Mouse (Mus musculus) cerebellum, adult 2 months (tissue): ENCODE measurements around the gene Dkk3. TPM values are rescaled to one million over a fixed set of nuclear protein-coding genes. Genes with fewer than 3 reads are reported as not detected.

ENCODE experiments used
- DNase-seq, 2 experiments: peaks; one replicate each; pipeline ENCODE4 v3.0.0; 2021
- H3K27ac ChIP-seq: fragments of 200-500 bp; 2 replicates; pipeline ENCODE4 v1.5.1; 2012; ENCODE audit warnings: low read length, control low read depth, inconsistent platforms; ENCODE audit not compliant: insufficient read depth
- H3K27me3 ChIP-seq: fragments of 200-500 bp; 2 replicates; pipeline ENCODE4 v1.6.1; 2012; ENCODE audit warnings: inconsistent platforms, mild to moderate bottlenecking, low read length, moderate library complexity; ENCODE audit not compliant: control insufficient read depth, insufficient read depth
- H3K4me1 ChIP-seq: fragments of 200-500 bp; 2 replicates; pipeline ENCODE4 v1.6.1; 2011; ENCODE audit warnings: low read length; ENCODE audit not compliant: control insufficient read depth, insufficient read depth
- H3K4me3 ChIP-seq: fragments of 200-500 bp; replicated peaks from 2 replicates; pipeline ENCODE3; 2011; ENCODE audit warnings: mild to moderate bottlenecking, low read depth, low read length, control low read depth; ENCODE audit not compliant: insufficient read depth
- CTCF ChIP-seq: fragments of 200-500 bp; IDR thresholded peaks from 2 replicates; pipeline ENCODE4 v1.5.1; 2011; ENCODE audit warnings: low read depth, mild to moderate bottlenecking, control low read depth, low read length, moderate library complexity, borderline replicate concordance; ENCODE audit not compliant: insufficient read depth
- POLR2A ChIP-seq: fragments of 200-500 bp; IDR thresholded peaks from 2 replicates; pipeline ENCODE4 v1.6.1; 2011; ENCODE audit warnings: low read length, control low read depth, borderline replicate concordance; ENCODE audit not compliant: insufficient read depth
- WGBS: fragments of 180-500 bp; shearing (Covaris S2); methylation state at CpG from one replicate; pipeline ENCODE4 v1.1.7; 2018; 5-methylcytosine and 5-hydroxymethylcytosine counted together
- polyA plus RNA-seq: library from polyadenylated mRNA; depleted of rRNA; stranded (reverse); fragments of >200 nt; gene quantifications from 2 replicates; pipeline ENCODE4 v1.2.3, GENCODE M21; 2012

Dkk3 gene
- polyA plus RNA-seq, 1 experiment = 20.4 TPM

DNA sequence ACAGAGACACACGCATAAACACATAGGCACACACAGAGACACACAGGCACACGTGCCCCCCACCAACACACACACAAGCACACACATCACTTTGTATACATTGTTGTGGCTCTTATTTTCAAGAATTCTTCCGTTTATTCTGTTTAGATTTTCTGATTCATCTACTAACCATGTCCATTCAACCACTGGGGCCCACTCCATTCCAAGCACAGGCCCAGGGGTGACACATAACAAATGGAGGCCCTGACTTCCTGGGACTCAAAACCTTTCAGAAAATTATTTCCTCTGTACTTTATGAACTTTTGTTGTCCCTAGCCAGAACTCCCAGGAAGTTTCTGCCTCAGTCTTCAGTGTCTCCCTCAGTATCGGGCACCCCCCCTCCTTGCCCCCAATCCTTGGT lies 23.7 kb downstream of the Dkk3 start:
- Histone ChIP-seq H3K27ac (no peak overlapping the region), H3K4me3 (no peak overlapping the region), H3K4me1 (peaks cover 4% of the 10 kb centered on the region; the same call in 1 of the 2 replicates), H3K27me3 (no peaks in the 10 kb centered on the region)
- WGBS = 97% methylated on average over 4 of the region's 4 CpGs
- TF ChIP-seq CTCF = no peak
- no peak for TF ChIP-seq POLR2A
- no peak for DNase-seq

DNA sequence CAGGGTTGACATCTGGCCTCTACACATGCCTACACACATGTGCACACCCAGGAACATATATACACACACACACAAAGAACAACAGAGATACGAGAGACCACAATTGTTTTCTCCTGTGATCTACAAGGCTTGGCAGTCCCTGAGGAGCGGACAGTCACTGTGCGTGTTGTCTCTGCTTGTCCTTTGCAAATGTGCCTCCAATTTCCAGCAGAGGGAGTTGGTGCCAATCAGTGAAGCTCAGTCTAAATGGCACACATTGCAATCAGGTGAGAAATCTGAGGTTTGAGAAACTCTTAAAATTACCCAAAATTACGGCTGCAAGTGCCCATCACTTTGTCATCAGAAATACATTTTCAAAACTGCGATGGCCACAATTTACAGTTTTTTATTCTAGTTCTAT lies 25.6 kb downstream of the Dkk3 start:
- WGBS = 92% methylated on average over 5 of the region's 5 CpGs
- Histone ChIP-seq H3K27me3 (no peaks in the 10 kb centered on the region), H3K27ac (no peak overlapping the region), H3K4me1 (peaks cover 20% of the 10 kb centered on the region), H3K4me3 (no peak overlapping the region)
- no peak for DNase-seq
- 0 out of 2 replicates have a peak, but pooled peaks have one; percentile 30 for TF ChIP-seq CTCF
- no peak for TF ChIP-seq POLR2A

DNA sequence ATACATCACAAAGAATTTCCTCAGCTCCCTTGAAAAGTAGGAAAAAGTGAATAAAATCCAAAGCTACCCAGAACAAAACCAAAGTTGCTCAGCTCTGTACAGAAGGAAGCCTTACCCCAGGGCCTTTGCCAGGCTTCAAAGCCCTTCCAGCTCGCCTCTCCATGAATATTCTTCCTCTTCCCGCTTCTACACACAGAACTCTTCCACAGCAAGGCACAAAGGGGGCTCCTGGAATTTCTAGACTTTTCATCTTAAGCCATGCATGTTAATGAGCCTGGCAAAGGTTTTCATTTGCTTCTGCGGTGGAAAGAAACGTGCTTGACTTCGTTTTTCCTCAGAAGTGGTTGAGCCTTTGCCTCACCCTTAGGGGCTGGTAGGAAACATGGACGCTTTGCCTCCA lies 26.9 kb downstream of the Dkk3 start:
- TF ChIP-seq CTCF = no peak
- TF ChIP-seq POLR2A = no peak
- 84% methylated on average over 6 of the region's 6 CpGs for WGBS
- peaks cover 31% of the 10 kb centered on the region for H3K4me1 ChIP-seq
- H3K27ac ChIP-seq = no peak overlapping the region
- no peak for DNase-seq
- H3K27me3 ChIP-seq = no peaks in the 10 kb centered on the region
- H3K4me3 ChIP-seq = no peak overlapping the region

DNA sequence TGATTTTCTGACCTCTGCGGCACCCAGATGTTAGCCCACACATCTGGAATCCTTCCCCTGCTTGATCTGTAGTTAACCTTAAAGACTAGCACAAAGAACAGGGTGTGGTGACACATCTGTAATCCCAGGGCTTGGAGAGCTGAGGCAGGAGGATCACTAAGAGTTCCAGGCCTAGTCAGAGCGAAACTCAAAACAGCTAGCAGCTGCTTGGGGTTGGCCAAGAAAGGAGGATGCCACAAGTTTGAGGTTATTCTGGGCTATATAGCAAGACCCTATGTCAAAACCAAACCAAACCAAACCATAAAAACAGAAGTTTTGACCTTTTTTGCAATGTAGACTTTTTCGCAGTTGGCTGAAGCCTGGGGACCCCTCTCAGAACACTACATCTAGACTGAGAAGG lies 28.2 kb downstream of the Dkk3 start:
- WGBS = 88% methylated on average over 3 of the region's 3 CpGs

DNA sequence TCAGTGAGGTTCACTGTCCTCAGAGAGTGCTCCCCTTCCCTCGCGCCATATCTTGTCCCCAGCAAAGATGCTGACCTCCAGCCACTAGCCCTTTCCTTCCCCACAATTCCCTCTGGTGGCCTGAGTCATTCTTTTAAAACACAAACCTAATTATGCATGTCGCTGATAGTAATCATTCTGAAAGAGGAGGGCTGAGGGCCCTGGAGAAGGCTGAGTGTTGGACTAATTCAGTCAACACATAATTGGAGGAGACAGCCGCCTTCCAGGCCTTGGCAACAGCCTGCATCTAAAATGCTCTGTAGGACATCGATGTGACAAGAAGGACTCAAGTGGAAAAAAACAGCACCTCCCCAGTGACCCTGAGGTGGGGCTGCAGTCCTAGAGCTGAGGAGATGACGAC lies 29.0 kb downstream of the Dkk3 start:
- DNase-seq = peak in 1 of 2 experiments; percentile 52
- peaks cover 37% of the 10 kb centered on the region for H3K4me1 ChIP-seq
- TF ChIP-seq POLR2A (no peak), CTCF (no peak)
- H3K4me3 ChIP-seq = no peak overlapping the region
- H3K27me3 ChIP-seq = no peaks in the 10 kb centered on the region
- H3K27ac ChIP-seq = no peak overlapping the region
- WGBS = 33% methylated on average over 6 of the region's 6 CpGs

More for the DNA sequence above, 28.2 kb downstream of the Dkk3 start:
- Histone ChIP-seq H3K4me1 (peaks cover 32% of the 10 kb centered on the region), H3K27ac (no peak overlapping the region), H3K4me3 (no peak overlapping the region), H3K27me3 (no peaks in the 10 kb centered on the region)
- DNase-seq = no peak
- no peak for TF ChIP-seq POLR2A
- no peak for TF ChIP-seq CTCF

DNA sequence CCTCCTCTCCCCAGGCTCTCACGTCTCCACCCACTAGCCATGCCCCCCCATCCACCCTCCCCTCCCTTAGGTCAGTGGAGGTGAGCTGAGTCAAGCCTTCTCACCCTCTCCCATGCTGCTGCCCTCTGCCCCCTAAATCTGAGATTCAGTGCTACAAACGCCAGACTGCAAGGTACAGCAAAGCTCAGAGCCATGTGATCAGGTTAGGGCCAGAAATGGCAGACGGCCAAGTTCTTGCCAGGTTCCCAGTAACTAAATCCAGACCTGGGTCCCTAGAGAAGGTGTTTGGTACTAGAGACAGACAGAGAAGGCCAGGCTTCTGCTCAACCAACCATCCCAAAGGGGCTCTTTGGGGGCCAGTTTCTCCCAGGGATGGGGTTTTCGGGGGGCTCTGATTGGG lies 30.0 kb downstream of the Dkk3 start:
- WGBS = 53% methylated on average over 4 of the region's 4 CpGs
- Histone ChIP-seq H3K4me3 (no peak overlapping the region), H3K27me3 (no peaks in the 10 kb centered on the region), H3K4me1 (peaks cover 42% of the 10 kb centered on the region), H3K27ac (no peak overlapping the region)
- no peak for TF ChIP-seq CTCF
- TF ChIP-seq POLR2A = no peak
- peak; percentile 55 to 59 for DNase-seq

DNA sequence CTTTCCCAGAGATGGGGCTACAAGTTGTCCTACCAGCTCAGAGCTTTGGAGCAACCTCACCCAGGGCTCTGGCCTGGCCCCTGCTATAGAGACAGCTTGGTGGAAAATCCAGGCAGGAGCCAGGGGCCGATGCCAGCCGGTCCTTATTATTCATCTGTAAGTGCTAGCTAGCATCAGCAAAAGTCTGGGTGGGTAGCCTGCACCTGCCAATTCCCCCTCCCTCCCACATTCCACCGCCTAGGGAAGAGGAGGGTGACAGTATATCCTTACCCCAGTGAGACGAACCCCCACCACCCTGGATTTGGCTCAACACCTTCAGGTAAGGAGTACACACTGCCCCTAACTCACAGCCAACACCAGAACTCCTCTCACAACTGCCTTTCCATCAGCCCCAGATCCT lies 30.9 kb downstream of the Dkk3 start:
- 61% methylated on average over 4 of the region's 4 CpGs for WGBS
- Histone ChIP-seq H3K4me1 (peaks cover 51% of the 10 kb centered on the region), H3K27ac (no peak overlapping the region), H3K27me3 (no peaks in the 10 kb centered on the region), H3K4me3 (no peak overlapping the region)
- TF ChIP-seq CTCF (no peak), POLR2A (no peak)
- peak; percentile 59 to 69 for DNase-seq

DNA sequence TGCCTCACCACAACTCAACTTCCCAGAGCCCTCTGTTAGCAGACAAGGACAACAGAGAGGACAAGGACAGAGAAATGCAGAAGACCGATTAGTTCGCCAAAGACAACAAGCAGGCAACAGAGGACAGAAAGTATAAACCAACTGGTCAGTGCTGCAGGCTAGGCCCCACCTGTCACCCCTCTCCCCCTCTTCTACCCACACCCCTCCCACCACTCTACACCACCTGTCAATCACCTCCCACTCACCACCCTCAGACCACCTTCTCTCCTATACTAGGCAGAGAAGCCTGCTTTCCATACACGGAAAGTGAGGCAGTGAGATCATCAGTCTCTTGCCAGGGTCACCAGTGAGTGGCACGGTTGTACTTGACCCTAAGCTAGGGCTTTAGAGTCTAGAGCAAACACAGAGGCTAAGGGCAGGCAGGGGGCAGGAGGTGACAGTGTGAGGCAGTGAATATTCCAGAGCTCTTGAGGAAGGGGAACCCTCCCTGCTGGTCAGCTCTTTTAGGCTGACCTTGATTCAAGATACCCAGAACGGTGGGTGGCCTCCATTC lies 31.7 kb downstream of the Dkk3 start:
- 87% methylated on average over 5 of the region's 5 CpGs for WGBS
- H3K27ac ChIP-seq = no peak overlapping the region

More for the DNA sequence above, 31.7 kb downstream of the Dkk3 start:
- TF ChIP-seq CTCF (no peak), POLR2A (no peak)
- peaks cover 59% of the 10 kb centered on the region for H3K4me1 ChIP-seq
- no peak for DNase-seq
- H3K27me3 ChIP-seq = no peaks in the 10 kb centered on the region
- H3K4me3 ChIP-seq = no peak overlapping the region
